Mouse (Mus musculus) limb, embryonic 15.5 days (tissue): Measurements from ENCODE around the gene Apoo. TPM values are rescaled to one million over a fixed set of nuclear protein-coding genes. Genes with fewer than 3 reads are reported as not detected.
"Not testable (repeated sequence)": the region's sequence is repeated elsewhere in the genome, so short reads cannot be mapped to it uniquely, and the experiment has no call there.

Source experiments
- ATAC-seq: fragments of 200-750 bp; cut with Nextera tagmentation; 2 replicates; pipeline ENCODE4 v1.8.0; 2017; ENCODE audit warnings: low read depth, moderate TSS enrichment; ENCODE audit not compliant: insufficient number of reproducible peaks, low FRiP score, low TSS enrichment
- H3K27ac ChIP-seq: fragments of 300-500 bp; sonication (generic); 2 replicates; pipeline ENCODE4 v1.5.1; 2015; ENCODE audit warnings: moderate library complexity, mild to moderate bottlenecking, inconsistent platforms
- H3K27me3 ChIP-seq: fragments of 300-500 bp; sonication (generic); 2 replicates; pipeline ENCODE4 v1.6.1; 2015; ENCODE audit warnings: inconsistent platforms
- H3K36me3 ChIP-seq: fragments of 300-500 bp; sonication (generic); 2 replicates; pipeline ENCODE4 v1.6.1; 2015; ENCODE audit warnings: inconsistent platforms
- H3K4me1 ChIP-seq: fragments of 300-500 bp; sonication (generic); 2 replicates; pipeline ENCODE4 v1.6.1; 2015; ENCODE audit warnings: inconsistent platforms
- H3K4me2 ChIP-seq: fragments of 300-500 bp; sonication (generic); 2 replicates; pipeline ENCODE4 v1.6.1; 2015; ENCODE audit warnings: mild to moderate bottlenecking, inconsistent platforms
- H3K4me3 ChIP-seq: fragments of 300-500 bp; sonication (generic); 2 replicates; pipeline ENCODE4 v1.5.1; 2015; ENCODE audit warnings: mild to moderate bottlenecking, inconsistent platforms
- H3K9ac ChIP-seq: fragments of 300-500 bp; sonication (generic); 2 replicates; pipeline ENCODE4 v1.6.1; 2015; ENCODE audit warnings: inconsistent platforms
- H3K9me3 ChIP-seq: fragments of 300-500 bp; sonication (generic); 2 replicates; pipeline ENCODE4 v1.6.1; 2016; ENCODE audit warnings: inconsistent platforms
- WGBS: fragments of 180-500 bp; shearing (Covaris S2); methylation state at CpG from one replicate; pipeline ENCODE4 v1.1.7; 2015; 5-methylcytosine and 5-hydroxymethylcytosine counted together
- microRNA-seq: library from miRNA; unstranded; fragments of <30 nt; microRNA quantifications from one replicate; pipeline ENCODE4, GENCODE M21; 2016
- polyA plus RNA-seq: library from polyadenylated mRNA; unstranded; fragments of >200 nt; fragmentation: Nextera tagmentation; extraction: Ambion mirVana; gene quantifications from 2 replicates; pipeline ENCODE4 v1.2.1, GENCODE M21; 2015

The Apoo gene
- polyA plus RNA-seq, 1 experiment from 2014 or later = 69.6 TPM

GRCm38 (mm10) chrX:94446021-94446420, 79.1 kb downstream of the Apoo start:
- not testable (repeated sequence) for H3K4me3 ChIP-seq, H3K36me3 ChIP-seq, H3K27ac ChIP-seq, H3K9me3 ChIP-seq, ATAC-seq, H3K27me3 ChIP-seq, H3K9ac ChIP-seq, H3K4me2 ChIP-seq, H3K4me1 ChIP-seq
- 94% methylated on average over 2 of the region's 2 CpGs for WGBS

- H3K4me1 ChIP-seq, H3K4me3 ChIP-seq, H3K27me3 ChIP-seq, H3K9me3 ChIP-seq, H3K9ac ChIP-seq, H3K36me3 ChIP-seq, H3K4me2 ChIP-seq, H3K27ac ChIP-seq, ATAC-seq: not testable (repeated sequence)
- 17% methylated on average over 1 of the region's 7 CpGs for WGBS
Measured at GRCm38 (mm10) chrX:94450047-94450881, 83.3 kb downstream of the Apoo start.

- Histone ChIP-seq H3K27me3 (peaks cover 26% of the 10 kb centered on the region), H3K27ac (no peak overlapping the region), H3K9ac (no peak overlapping the region), H3K4me1 (no peaks in the 10 kb centered on the region), H3K36me3 (no peaks in the 10 kb centered on the region), H3K4me3 (no peak overlapping the region), H3K9me3 (no peaks in the 10 kb centered on the region), H3K4me2 (no peak overlapping the region)
- 48% methylated on average over 4 of the region's 4 CpGs for WGBS
- ATAC-seq = no peak
Measured at GRCm38 (mm10) chrX:94459346-94459745, 92.4 kb downstream of the Apoo start.

GRCm38 (mm10) chrX:94461513-94461912, 94.6 kb downstream of the Apoo start:
- 90% methylated on average over 1 of the region's 3 CpGs for WGBS

GRCm38 (mm10) chrX:94462604-94463429, 95.9 kb downstream of the Apoo start:
- H3K9ac ChIP-seq, H3K27ac ChIP-seq, H3K4me2 ChIP-seq, H3K36me3 ChIP-seq, H3K4me3 ChIP-seq, H3K9me3 ChIP-seq, ATAC-seq, H3K4me1 ChIP-seq: not testable (repeated sequence)
- peaks cover 14% of the 10 kb centered on the region for H3K27me3 ChIP-seq
- WGBS = 67% methylated on average over 1 of the region's 7 CpGs

More at GRCm38 (mm10) chrX:94461513-94461912, 94.6 kb downstream of the Apoo start:
- not testable (repeated sequence) for H3K9ac ChIP-seq, H3K4me3 ChIP-seq, H3K36me3 ChIP-seq, H3K4me1 ChIP-seq, ATAC-seq, H3K4me2 ChIP-seq, H3K27ac ChIP-seq, H3K9me3 ChIP-seq
- H3K27me3 ChIP-seq = peaks cover 19% of the 10 kb centered on the region

Small RNAs within 50 kb of the gene (microRNA-seq; reads per million reads assigned to microRNA genes)
- not detected for gene Gm44477

Other genes with a start within 250 kb of the Apoo start
- 33.1 and 33.5 TPM in 2 replicates for gene Zfx, start 243.4 kb upstream of the Apoo start, polyA plus RNA-seq
- gene Eif2s3x, start 154.3 kb upstream of the Apoo start, polyA plus RNA-seq = 67.4 and 74.5 TPM in 2 replicates
- gene Klhl15, start 132.5 kb upstream of the Apoo start, polyA plus RNA-seq = 8.3 and 9.9 TPM in 2 replicates
- gene Fam90a1b, start 340 bp upstream of the Apoo start, polyA plus RNA-seq = 0.08 TPM in 1 of 2 replicates, not detected in the other
- gene Maged1, start 175.0 kb downstream of the Apoo start, polyA plus RNA-seq = 722 and 733 TPM in 2 replicates